Comparison of ENCODE assay signal across 8 mouse cellular contexts in genomic region chr17:35842006-35842405, GRCm38 (mm10). TPM values are rescaled to one million over a fixed set of nuclear protein-coding genes. Genes with fewer than 3 reads are reported as not detected.
DNase-seq lines count a peak whose midpoint lies in the region; ATAC-seq and TF ChIP-seq lines count a peak whose summit lies in the region.

No protein-coding gene starts in this region.

- TF ChIP-seq CTCF in olfactory bulb, adult 2 months (IDR thresholded peaks at IDR 0.05; ENCODE audit: insufficient read depth, low read depth, low read length) = no peak

- ATAC-seq in lung, embryonic 16.5 days (ENCODE audit: low read depth) = no peak
- no peak for ATAC-seq in embryonic facial prominence, embryonic 14.5 days (ENCODE audit: low read depth)
- ATAC-seq in limb, embryonic 11.5 days (ENCODE audit: insufficient number of reproducible peaks, low FRiP score, low TSS enrichment, low read depth) = no peak

- no peak for DNase-seq in lung, postnatal 36 days
- DNase-seq in embryonic facial prominence, embryonic 14.5 days (ENCODE audit: low spot score) = no peak
- DNase-seq in limb, embryonic 11.5 days (ENCODE audit: low spot score) = no peak
- DNase-seq in embryo, embryonic 11 days = no peak
- DNase-seq in embryo, embryonic 10 days (ENCODE audit: low spot score) = no peak
- DNase-seq in cerebellum, adult 18-20 months = no peak

- peak overlapping the region; percentile 75 for H3K4me3 ChIP-seq in lung, embryonic 16.5 days (ENCODE audit: low read length)
- H3K4me3 ChIP-seq in embryonic facial prominence, embryonic 14.5 days (ENCODE audit: low read depth, low read length) = peak overlapping the region; percentile 54
- peak overlapping the region; percentile 42 for H3K4me3 ChIP-seq in limb, embryonic 11.5 days (ENCODE audit: low read depth, low read length)
- peak overlapping the region; percentile 57 for H3K4me3 ChIP-seq in olfactory bulb, adult 2 months (ENCODE audit: insufficient read depth, low read depth, low read length)

- H3K36me3 ChIP-seq in lung, embryonic 16.5 days (ENCODE audit: control insufficient read depth, insufficient read depth, low read length) = peaks cover 14% of the 10 kb centered on the region
- H3K36me3 ChIP-seq in embryonic facial prominence, embryonic 14.5 days (ENCODE audit: control insufficient read depth, insufficient read depth, low read length) = peaks cover 26% of the 10 kb centered on the region
- H3K36me3 ChIP-seq in limb, embryonic 11.5 days (ENCODE audit: control insufficient read depth, insufficient read depth, low read length) = peaks cover 5% of the 10 kb centered on the region; the same call in 1 of the 2 replicates

- peak overlapping the region; percentile 73 for H3K9ac ChIP-seq in lung, embryonic 16.5 days (ENCODE audit: low read length)
- H3K9ac ChIP-seq in embryonic facial prominence, embryonic 14.5 days (ENCODE audit: low read depth, low read length) = peak overlapping the region; percentile 72
- H3K9ac ChIP-seq in limb, embryonic 11.5 days (ENCODE audit: low read length) = peak overlapping the region; percentile 72

- H3K9me3 ChIP-seq in lung, embryonic 16.5 days (ENCODE audit: control insufficient read depth, low read length) = no peaks in the 10 kb centered on the region
- no peaks in the 10 kb centered on the region for H3K9me3 ChIP-seq in embryonic facial prominence, embryonic 14.5 days (ENCODE audit: control insufficient read depth, low read length)
- H3K9me3 ChIP-seq in limb, embryonic 11.5 days (ENCODE audit: control insufficient read depth, low read length) = no peaks in the 10 kb centered on the region

- peak overlapping the region; percentile 86 for H3K27ac ChIP-seq in lung, embryonic 16.5 days (ENCODE audit: low read length)
- H3K27ac ChIP-seq in embryonic facial prominence, embryonic 14.5 days (replicated peaks; ENCODE audit: low read depth, low read length) = peak overlapping the region; percentile 84
- peak overlapping the region; percentile 83 for H3K27ac ChIP-seq in limb, embryonic 11.5 days (replicated peaks; ENCODE audit: low read depth, low read length)
- H3K27ac ChIP-seq in olfactory bulb, adult 2 months (ENCODE audit: insufficient read depth, low read depth, low read length) = no peak overlapping the region

- no peaks in the 10 kb centered on the region for H3K27me3 ChIP-seq in lung, embryonic 16.5 days (ENCODE audit: control insufficient read depth, insufficient read depth, low read depth, low read length)
- H3K27me3 ChIP-seq in embryonic facial prominence, embryonic 14.5 days (replicated peaks; ENCODE audit: control insufficient read depth, insufficient read depth, low read length) = no peaks in the 10 kb centered on the region
- no peaks in the 10 kb centered on the region for H3K27me3 ChIP-seq in limb, embryonic 11.5 days (ENCODE audit: control insufficient read depth, insufficient read depth, low read length)

- no peak for TF ChIP-seq POLR2A in olfactory bulb, adult 2 months (IDR thresholded peaks at IDR 0.05; ENCODE audit: insufficient read depth, low read depth, low read length)

- 15% methylated on average over 11 of the region's 11 CpGs for WGBS in lung, embryonic 16.5 days
- WGBS in embryonic facial prominence, embryonic 14.5 days = 21% methylated on average over 11 of the region's 11 CpGs
- WGBS in limb, embryonic 11.5 days = 15% methylated on average over 11 of the region's 11 CpGs
- WGBS in olfactory bulb, adult 2 months = 11% methylated on average over 11 of the region's 11 CpGs

- H3K4me2 ChIP-seq in lung, embryonic 16.5 days (ENCODE audit: low read depth, low read length) = peak overlapping the region; percentile 68
- peak overlapping the region; percentile 75 for H3K4me2 ChIP-seq in embryonic facial prominence, embryonic 14.5 days (ENCODE audit: low read depth, low read length)
- H3K4me2 ChIP-seq in limb, embryonic 11.5 days (ENCODE audit: low read depth, severe bottlenecking) = peak overlapping the region; percentile 56

- H3K4me1 ChIP-seq in lung, embryonic 16.5 days (replicated peaks; ENCODE audit: control insufficient read depth, insufficient read depth, low read length) = peaks cover 13% of the 10 kb centered on the region
- H3K4me1 ChIP-seq in embryonic facial prominence, embryonic 14.5 days (ENCODE audit: control insufficient read depth, insufficient read depth, low read length) = peaks cover 14% of the 10 kb centered on the region
- H3K4me1 ChIP-seq in limb, embryonic 11.5 days (ENCODE audit: control insufficient read depth, insufficient read depth, low read length) = no peaks in the 10 kb centered on the region
- H3K4me1 ChIP-seq in olfactory bulb, adult 2 months (ENCODE audit: control insufficient read depth, insufficient read depth, low read length) = peaks cover 5% of the 10 kb centered on the region; the same call in 1 of the 2 replicates

RNA-seq across cellular contexts. Expression of gene Mdc1, which starts 0.7 kb away (rescaled TPM):
- 20.6 and 22.3 TPM in 2 replicates for polyA plus RNA-seq in lung, embryonic 16.5 days (2015; fragmentation: Nextera tagmentation; extraction: Ambion mirVana)
- 10.2 and 14.8 TPM in 2 replicates for polyA plus RNA-seq in embryonic facial prominence, embryonic 14.5 days (2014; fragmentation: Nextera tagmentation; extraction: Ambion mirVana)
- 20.7 and 23.5 TPM in 2 replicates for polyA plus RNA-seq in limb, embryonic 11.5 days (2014; fragmentation: Nextera tagmentation; extraction: Ambion mirVana)
- polyA plus RNA-seq in olfactory bulb, adult 2 months (2012; ENCODE audit: insufficient read depth, insufficient read length, low replicate concordance, missing spikeins) = 41.3 TPM in 1 of 2 replicates, not detected in the other

RNA-seq across cellular contexts. Expression of gene Tubb5, which starts 3.9 kb away (rescaled TPM):
- 877 and 940 TPM in 2 replicates for polyA plus RNA-seq in lung, embryonic 16.5 days (2015; fragmentation: Nextera tagmentation; extraction: Ambion mirVana)
- polyA plus RNA-seq in embryonic facial prominence, embryonic 14.5 days (2014; fragmentation: Nextera tagmentation; extraction: Ambion mirVana) = 736 and 832 TPM in 2 replicates
- polyA plus RNA-seq in limb, embryonic 11.5 days (2014; fragmentation: Nextera tagmentation; extraction: Ambion mirVana) = 1,416 and 1,443 TPM in 2 replicates
- 228 and 580 TPM in 2 replicates for polyA plus RNA-seq in olfactory bulb, adult 2 months (2012; ENCODE audit: insufficient read depth, insufficient read length, low replicate concordance, missing spikeins)

RNA-seq across cellular contexts. Expression of gene Flot1, which starts 19.0 kb away (rescaled TPM):
- 57.8 and 65.1 TPM in 2 replicates for polyA plus RNA-seq in lung, embryonic 16.5 days (2015; fragmentation: Nextera tagmentation; extraction: Ambion mirVana)
- polyA plus RNA-seq in embryonic facial prominence, embryonic 14.5 days (2014; fragmentation: Nextera tagmentation; extraction: Ambion mirVana) = 49.0 and 49.5 TPM in 2 replicates
- polyA plus RNA-seq in limb, embryonic 11.5 days (2014; fragmentation: Nextera tagmentation; extraction: Ambion mirVana) = 47.1 and 47.8 TPM in 2 replicates
- not detected in 2 replicates for polyA plus RNA-seq in olfactory bulb, adult 2 months (2012; ENCODE audit: insufficient read depth, insufficient read length, low replicate concordance, missing spikeins)

RNA-seq across cellular contexts. Expression of gene Nrm, which starts 19.1 kb away (rescaled TPM):
- 65.6 and 67.9 TPM in 2 replicates for polyA plus RNA-seq in lung, embryonic 16.5 days (2015; fragmentation: Nextera tagmentation; extraction: Ambion mirVana)
- polyA plus RNA-seq in embryonic facial prominence, embryonic 14.5 days (2014; fragmentation: Nextera tagmentation; extraction: Ambion mirVana) = 47.7 and 55.4 TPM in 2 replicates
- polyA plus RNA-seq in limb, embryonic 11.5 days (2014; fragmentation: Nextera tagmentation; extraction: Ambion mirVana) = 55.6 and 56.4 TPM in 2 replicates
- polyA plus RNA-seq in olfactory bulb, adult 2 months (2012; ENCODE audit: insufficient read depth, insufficient read length, low replicate concordance, missing spikeins) = not detected in 2 replicates

RNA-seq across cellular contexts. Expression of gene Ier3, which starts 20.5 kb away (rescaled TPM):
- polyA plus RNA-seq in lung, embryonic 16.5 days (2015; fragmentation: Nextera tagmentation; extraction: Ambion mirVana) = 21.9 and 31.7 TPM in 2 replicates
- polyA plus RNA-seq in embryonic facial prominence, embryonic 14.5 days (2014; fragmentation: Nextera tagmentation; extraction: Ambion mirVana) = 10.1 and 10.3 TPM in 2 replicates
- 2.7 and 3.1 TPM in 2 replicates for polyA plus RNA-seq in limb, embryonic 11.5 days (2014; fragmentation: Nextera tagmentation; extraction: Ambion mirVana)
- polyA plus RNA-seq in olfactory bulb, adult 2 months (2012; ENCODE audit: insufficient read depth, insufficient read length, low replicate concordance, missing spikeins) = not detected in 2 replicates
